ENCODE assay signal across 9 mouse cellular contexts in the genomic region with DNA sequence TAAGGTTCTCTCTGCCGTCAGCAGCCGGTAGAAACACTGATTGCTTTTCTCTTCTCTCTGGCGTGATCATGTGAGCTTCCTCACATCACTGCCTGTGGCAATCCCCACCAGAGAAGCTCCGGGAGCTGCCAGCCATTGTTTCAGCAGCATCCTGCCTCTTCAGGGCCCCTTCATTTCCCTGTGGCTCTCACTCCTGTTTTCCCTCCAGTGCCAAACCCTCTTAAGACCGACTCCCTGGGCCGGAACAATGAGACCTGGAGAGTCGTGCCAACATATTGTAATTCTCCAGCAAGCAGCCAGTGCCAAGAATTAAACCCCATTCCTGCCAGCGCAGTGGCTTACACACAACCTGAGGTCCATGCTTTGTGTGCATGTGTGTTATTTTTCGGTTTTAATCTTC.
DNase-seq lines count a peak whose midpoint lies in the region; ATAC-seq and TF ChIP-seq lines count a peak whose summit lies in the region.
"Had no signal": no experiment of that assay in that cellular context is flagged by ENCODE, and none has a peak within 500 bp of the region (broad histone marks: within the 10 kb centered on the region; RNA-seq: fewer than 3 reads in every experiment).

No protein-coding gene starts in this region.

- H3K9ac ChIP-seq in embryonic facial prominence, embryonic 14.5 days (ENCODE audit: low read depth, low read length) = peak overlapping the region; percentile 36; the same call in 1 of the 2 replicates
- no peak overlapping the region for H3K9ac ChIP-seq in midbrain, postnatal 0 days (replicated peaks; ENCODE audit: low read length, poor library complexity, severe bottlenecking)
- H3K9ac ChIP-seq: neural tube, embryonic 12.5 days had no signal

- H3K4me3 ChIP-seq in left cerebral cortex, adult 2 months = 0 out of 2 replicates have a peak overlapping the region, but pooled peaks have one; percentile 4
- no peak overlapping the region for H3K4me3 ChIP-seq in embryonic facial prominence, embryonic 14.5 days (ENCODE audit: low read depth, low read length)
- no peak overlapping the region for H3K4me3 ChIP-seq in midbrain, postnatal 0 days (ENCODE audit: low read depth, low read length)
- H3K4me3 ChIP-seq: neural tube, embryonic 12.5 days had no signal

- no peak for TF ChIP-seq CTCF in left cerebral cortex, adult 2 months (IDR thresholded peaks at IDR 0.05)
- TF ChIP-seq CTCF in midbrain, postnatal 0 days (IDR thresholded peaks at IDR 0.05) = no peak

- H3K4me1 ChIP-seq in embryonic facial prominence, embryonic 14.5 days (ENCODE audit: control insufficient read depth, insufficient read depth, low read length) = peaks cover 12% of the 10 kb centered on the region
- peaks cover 8% of the 10 kb centered on the region for H3K4me1 ChIP-seq in midbrain, postnatal 0 days (ENCODE audit: insufficient read depth, low read length)

- intact Hi-C loops in left cerebral cortex, adult 2 months (cut with DNase I) = no loop called here

- ATAC-seq in embryonic facial prominence, embryonic 14.5 days (ENCODE audit: low read depth) = peak; percentile 88
- ATAC-seq in midbrain, postnatal 0 days (ENCODE audit: low FRiP score) = no peak

- peak overlapping the region; percentile 6; the same call in 1 of the 2 replicates for H3K27ac ChIP-seq in left cerebral cortex, adult 2 months
- H3K27ac ChIP-seq in embryonic facial prominence, embryonic 14.5 days (replicated peaks; ENCODE audit: low read depth, low read length) = peak overlapping the region; percentile 46; the same call in 1 of the 2 replicates
- H3K27ac ChIP-seq in midbrain, postnatal 0 days (ENCODE audit: low read depth, low read length) = 0 out of 2 replicates have a peak overlapping the region, but pooled peaks have one; percentile 32
- H3K27ac ChIP-seq: neural tube, embryonic 12.5 days had no signal

- H3K4me2 ChIP-seq in embryonic facial prominence, embryonic 14.5 days (ENCODE audit: low read depth, low read length) = peak overlapping the region; percentile 5; the same call in 1 of the 2 replicates
- H3K4me2 ChIP-seq in midbrain, postnatal 0 days (ENCODE audit: low read depth, low read length, poor library complexity, severe bottlenecking) = peak overlapping the region; percentile 30
- H3K4me2 ChIP-seq: neural tube, embryonic 12.5 days had no signal

- no peak for DNase-seq in left cerebral cortex, adult 2 months (ENCODE audit: extremely low spot score in 1 of 2, low spot score in 2 of 2)
- no peak for DNase-seq in left cerebral cortex, adult 8-10 months (ENCODE audit: low spot score in 2 of 2)
- peak; percentile 83 for DNase-seq in embryonic facial prominence, embryonic 14.5 days (ENCODE audit: low spot score)
- peak; percentile 24 to 34 for DNase-seq in layer of hippocampus, postnatal 14 days (ENCODE audit: low spot score in 2 of 2)
- DNase-seq in midbrain, postnatal 0 days (ENCODE audit: low spot score) = peak; percentile 72
- no peak for DNase-seq in gastrocnemius, adult 8-10 months (ENCODE audit: low spot score in 2 of 2)
- DNase-seq in adrenal gland, postnatal 25 days = no peak
- no peak for DNase-seq in spleen, adult 12 weeks (ENCODE audit: low spot score)

- WGBS in embryonic facial prominence, embryonic 14.5 days = 31% methylated on average over 9 of the region's 9 CpGs
- WGBS in midbrain, postnatal 0 days = 17% methylated on average over 9 of the region's 9 CpGs

- no peaks in the 10 kb centered on the region for H3K36me3 ChIP-seq in embryonic facial prominence, embryonic 14.5 days (ENCODE audit: control insufficient read depth, insufficient read depth, low read length)
- no peaks in the 10 kb centered on the region for H3K36me3 ChIP-seq in midbrain, postnatal 0 days (ENCODE audit: insufficient read depth, low read length)
- H3K36me3 ChIP-seq: neural tube, embryonic 12.5 days had no signal

- H3K9me3 ChIP-seq in embryonic facial prominence, embryonic 14.5 days (ENCODE audit: control insufficient read depth, low read length) = no peaks in the 10 kb centered on the region
- H3K9me3 ChIP-seq in midbrain, postnatal 0 days (ENCODE audit: low read length) = no peaks in the 10 kb centered on the region
- H3K9me3 ChIP-seq: neural tube, embryonic 12.5 days had no signal

- no peaks in the 10 kb centered on the region for H3K27me3 ChIP-seq in embryonic facial prominence, embryonic 14.5 days (replicated peaks; ENCODE audit: control insufficient read depth, insufficient read depth, low read length)
- no peaks in the 10 kb centered on the region for H3K27me3 ChIP-seq in midbrain, postnatal 0 days (ENCODE audit: insufficient read depth, low read length)
- H3K27me3 ChIP-seq: neural tube, embryonic 12.5 days had no signal

Comparison
In these comparisons a context has a peak if more than half of its experiments do, and no peak if none do; other contexts are left out.
1. DNase-seq: peak in embryonic facial prominence, embryonic 14.5 days (single experiment), layer of hippocampus, postnatal 14 days (2 of 2) and midbrain, postnatal 0 days (single experiment); none in left cerebral cortex, adult 2 months (0 of 2), left cerebral cortex, adult 8-10 months (0 of 2), gastrocnemius, adult 8-10 months (0 of 2), adrenal gland, postnatal 25 days (single experiment) and spleen, adult 12 weeks (single experiment).
2. Peak in every context shown above with its lines, with median percentiles within 50 percentile points of each other: H3K27ac ChIP-seq.